Comparison of ENCODE assay signal across 7 mouse cellular contexts in the genomic region with DNA sequence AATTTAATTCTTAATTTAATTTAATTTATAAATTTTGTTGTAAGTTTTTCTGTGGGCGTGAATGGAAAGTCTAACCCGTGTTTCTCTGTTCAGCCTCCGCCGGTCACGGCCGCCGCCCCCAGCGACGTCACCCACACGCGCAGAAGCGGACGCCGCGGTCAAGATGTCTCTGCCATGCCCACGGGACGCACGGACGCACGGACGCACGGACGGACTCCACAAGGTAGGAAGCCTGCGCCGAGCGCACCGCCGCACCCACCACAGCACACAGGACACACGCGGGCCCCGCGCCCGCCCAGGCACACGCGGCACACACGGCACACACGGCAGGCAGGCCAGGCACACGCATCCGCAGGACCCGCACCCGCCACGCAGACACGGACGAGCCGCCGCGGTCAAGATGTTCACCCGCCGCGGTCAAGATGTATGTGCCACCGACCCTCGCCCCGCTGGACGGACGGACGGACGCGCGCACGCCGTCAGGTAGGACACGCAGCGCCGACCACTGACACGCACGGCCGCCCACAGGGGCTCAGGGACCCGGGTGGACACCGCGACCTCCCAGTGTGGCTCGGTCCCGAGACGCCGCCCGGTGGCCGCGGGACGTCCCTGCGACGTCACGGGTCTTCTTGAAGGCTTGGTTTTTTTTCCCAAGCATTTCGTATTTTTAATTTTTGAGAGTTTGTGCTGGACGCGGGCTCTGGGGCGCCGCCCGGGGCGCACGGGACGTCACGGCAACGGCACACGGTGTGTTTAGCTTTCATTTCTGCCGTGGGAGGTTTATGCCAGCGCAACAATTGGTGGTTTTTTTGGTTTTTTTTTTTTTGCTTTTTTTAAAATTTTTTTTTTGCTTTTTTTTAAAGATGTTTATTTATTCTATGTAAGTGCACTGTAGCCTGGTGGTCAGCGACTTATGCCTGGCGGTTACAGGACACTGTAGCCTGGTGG. TPM values are rescaled to one million over a fixed set of nuclear protein-coding genes. Genes with fewer than 3 reads are reported as not detected.
DNase-seq lines count a peak whose midpoint lies in the region; ATAC-seq and TF ChIP-seq lines count a peak whose summit lies in the region.
"Not testable (repeated sequence)": the region's sequence is repeated elsewhere in the genome, so short reads cannot be mapped to it uniquely, and the experiment has no call there.

No protein-coding gene starts in this region.

- ATAC-seq in intestine, postnatal 0 days, result peak; percentile 6; the same call in 1 of the 2 replicates
- peak; percentile 25 for ATAC-seq in liver, embryonic 11.5 days (replicated peaks; ENCODE audit: low FRiP score)
- peak; percentile 22; the same call in 1 of the 2 replicates for ATAC-seq in midbrain, postnatal 0 days (ENCODE audit: low FRiP score)

- 85% methylated on average over 97 of the region's 97 CpGs for WGBS in embryonic facial prominence, embryonic 10.5 days
- WGBS in intestine, postnatal 0 days, result 85% methylated on average over 97 of the region's 97 CpGs
- WGBS in liver, embryonic 11.5 days, result 82% methylated on average over 97 of the region's 97 CpGs
- WGBS in midbrain, postnatal 0 days, result 82% methylated on average over 93 of the region's 97 CpGs

- H3K9me3 ChIP-seq in embryonic facial prominence, embryonic 10.5 days, result peaks cover 45% of the 10 kb centered on the region
- H3K9me3 ChIP-seq in intestine, postnatal 0 days (ENCODE audit: control insufficient read depth), result peaks cover 20% of the 10 kb centered on the region
- H3K9me3 ChIP-seq in liver, embryonic 11.5 days (ENCODE audit: control insufficient read depth, low read length), result peaks cover 35% of the 10 kb centered on the region
- peaks cover 19% of the 10 kb centered on the region for H3K9me3 ChIP-seq in midbrain, postnatal 0 days (ENCODE audit: low read length)

- H3K36me3 ChIP-seq in embryonic facial prominence, embryonic 10.5 days (replicated peaks), result peaks cover 17% of the 10 kb centered on the region
- not testable (repeated sequence) for H3K36me3 ChIP-seq in intestine, postnatal 0 days (ENCODE audit: control insufficient read depth, insufficient read depth); midbrain, postnatal 0 days (ENCODE audit: insufficient read depth, low read length)
- peaks cover 19% of the 10 kb centered on the region for H3K36me3 ChIP-seq in liver, embryonic 11.5 days (ENCODE audit: control insufficient read depth, insufficient read depth, low read length)
- H3K36me3 ChIP-seq in splenic B cell, adult 2 months (ENCODE audit: control insufficient read depth, insufficient read depth, low read length, poor library complexity, severe bottlenecking), result peaks cover 10% of the 10 kb centered on the region

- TF ChIP-seq CTCF in intestine, postnatal 0 days (IDR thresholded peaks at IDR 0.05; ENCODE audit: low read depth), result peak; percentile 63
- peak; percentile 58 for TF ChIP-seq CTCF in midbrain, postnatal 0 days (IDR thresholded peaks at IDR 0.05)

- peak; percentile 71 to 89 for DNase-seq in adrenal gland, adult 18-20 months (ENCODE audit: low spot score in 2 of 2)
- peak; percentile 75 for DNase-seq in embryonic facial prominence, embryonic 10.5 days (ENCODE audit: low spot score)
- DNase-seq in gastrocnemius, postnatal 4 days (ENCODE audit: low spot score in 2 of 2), result peak; percentile 81 to 98
- DNase-seq in liver, embryonic 11.5 days (ENCODE audit: low spot score), result peak; percentile 85
- peak; percentile 47 for DNase-seq in midbrain, postnatal 0 days (ENCODE audit: low spot score)
- DNase-seq in splenic B cell, adult 2 months (ENCODE audit: low read depth, low spot score), result peak; percentile 100

- not testable (repeated sequence) for H3K4me2 ChIP-seq in intestine, postnatal 0 days (replicated peaks; ENCODE audit: low read depth)
- peak overlapping the region; percentile 62 for H3K4me2 ChIP-seq in liver, embryonic 11.5 days
- H3K4me2 ChIP-seq in midbrain, postnatal 0 days (ENCODE audit: low read depth, low read length, poor library complexity, severe bottlenecking), result peak overlapping the region; percentile 20; the same call in 1 of the 2 replicates

- H3K4me1 ChIP-seq in embryonic facial prominence, embryonic 10.5 days, result peaks cover 19% of the 10 kb centered on the region
- not testable (repeated sequence) for H3K4me1 ChIP-seq in intestine, postnatal 0 days (replicated peaks; ENCODE audit: control insufficient read depth, insufficient read depth, low read length); liver, embryonic 11.5 days (replicated peaks; ENCODE audit: control insufficient read depth, insufficient read depth, low read length); midbrain, postnatal 0 days (ENCODE audit: insufficient read depth, low read length)

- peak overlapping the region; percentile 56 for H3K4me3 ChIP-seq in embryonic facial prominence, embryonic 10.5 days
- peak overlapping the region; percentile 0; the same call in 1 of the 2 replicates for H3K4me3 ChIP-seq in intestine, postnatal 0 days (ENCODE audit: low read depth, low read length)
- H3K4me3 ChIP-seq in liver, embryonic 11.5 days (ENCODE audit: low read depth, low read length), result peak overlapping the region; percentile 55
- peak overlapping the region; percentile 6; the same call in 1 of the 2 replicates for H3K4me3 ChIP-seq in midbrain, postnatal 0 days (ENCODE audit: low read depth, low read length)

- H3K27me3 ChIP-seq in embryonic facial prominence, embryonic 10.5 days (replicated peaks; ENCODE audit: low read depth, poor library complexity, severe bottlenecking); intestine, postnatal 0 days (replicated peaks; ENCODE audit: control insufficient read depth, insufficient read depth, low read length); liver, embryonic 11.5 days (replicated peaks; ENCODE audit: control insufficient read depth, insufficient read depth, low read length); midbrain, postnatal 0 days (ENCODE audit: insufficient read depth, low read length); splenic B cell, adult 2 months (ENCODE audit: control insufficient read depth, insufficient read depth, low read length, poor library complexity, severe bottlenecking): not testable (repeated sequence)

- H3K9ac ChIP-seq in intestine, postnatal 0 days (ENCODE audit: low read depth, low read length); midbrain, postnatal 0 days (replicated peaks; ENCODE audit: low read length, poor library complexity, severe bottlenecking): not testable (repeated sequence)
- H3K9ac ChIP-seq in liver, embryonic 11.5 days (ENCODE audit: low read depth, low read length), result peak overlapping the region; percentile 71

- H3K27ac ChIP-seq in embryonic facial prominence, embryonic 10.5 days (replicated peaks); midbrain, postnatal 0 days (ENCODE audit: low read depth, low read length): not testable (repeated sequence)
- H3K27ac ChIP-seq in intestine, postnatal 0 days (ENCODE audit: low read depth, low read length), result peak overlapping the region; percentile 55
- H3K27ac ChIP-seq in liver, embryonic 11.5 days (ENCODE audit: low read depth, low read length), result peak overlapping the region; percentile 19

RNA-seq across cellular contexts. Expression of a gene that starts 1.4 kb away (rescaled TPM):
- 100 to 1,000 TPM; 358 to 418 TPM for total RNA-seq in adrenal gland, adult 18-20 months (2021)
- 259 and 324 TPM in 2 replicates for polyA plus RNA-seq in embryonic facial prominence, embryonic 10.5 days (2016; fragmentation: Nextera tagmentation; extraction: Ambion mirVana)
- total RNA-seq in gastrocnemius, postnatal 4 days (2021), result 100 to 1,000 TPM in 1 of 2 experiments, 10 to 100 TPM in 1; 93.0 to 116 TPM
- 46.8 and 66.4 TPM in 2 replicates for polyA plus RNA-seq in intestine, postnatal 0 days (2015; fragmentation: Nextera tagmentation; extraction: Ambion mirVana)
- 217 and 306 TPM in 2 replicates for polyA plus RNA-seq in liver, embryonic 11.5 days (2014; fragmentation: Nextera tagmentation; extraction: Ambion mirVana)
- total RNA-seq in midbrain, postnatal 0 days (2014; rRNA removed), result 34.6 and 51.3 TPM in 2 replicates
- polyA plus RNA-seq in midbrain, postnatal 0 days (2015; fragmentation: Nextera tagmentation; extraction: Ambion mirVana), result 193 and 201 TPM in 2 replicates

Comparison
In these comparisons a context has a peak if more than half of its experiments do, and no peak if none do; other contexts are left out.
1. DNase-seq: peak in every context shown above with its lines; median percentile 100 in splenic B cell, adult 2 months; 90 in gastrocnemius, postnatal 4 days; 85 in liver, embryonic 11.5 days; 80 in adrenal gland, adult 18-20 months; 75 in embryonic facial prominence, embryonic 10.5 days; 47 in midbrain, postnatal 0 days.
2. H3K4me3 ChIP-seq: peak in every context shown above with its lines; median percentile 56 in embryonic facial prominence, embryonic 10.5 days; 55 in liver, embryonic 11.5 days; 6 in midbrain, postnatal 0 days; 0 in intestine, postnatal 0 days.